Mouse (Mus musculus) G1E (cell line): Measurements from ENCODE around the gene Slc8b1.

Source experiments
- CTCF ChIP-seq: IDR thresholded peaks from 2 replicates; pipeline ENCODE4 v1.5.1; 2012; ENCODE audit warnings: low read depth, low read length, inconsistent platforms, mixed read lengths
- GATA1 ChIP-seq: IDR thresholded peaks from 2 replicates; pipeline ENCODE4 v1.6.1; 2012; ENCODE audit warnings: borderline replicate concordance, low read length, inconsistent platforms, mixed read lengths
- GATA2 ChIP-seq: IDR thresholded peaks from 2 replicates; pipeline ENCODE4 v1.6.1; 2012; ENCODE audit warnings: low read depth, low read length, inconsistent platforms, borderline replicate concordance
- POLR2AphosphoS5 ChIP-seq: IDR thresholded peaks from 2 replicates; pipeline ENCODE4 v1.6.1; 2012; ENCODE audit warnings: low read depth, low read length, inconsistent platforms; ENCODE audit not compliant: insufficient replicate concordance

- TF ChIP-seq CTCF, result no peak
- TF ChIP-seq GATA1, result no peak
- no peak for TF ChIP-seq GATA2
- no peak for TF ChIP-seq POLR2AphosphoS5
These were observed 55.1 kb downstream of the Slc8b1 start for GRCm38 (mm10) chr5:120566101-120566500.
